Mouse (Mus musculus) adrenal gland, adult (tissue): ENCODE results near the gene H2-Ab1.

Source experiments
- DNase-seq, 2 experiments: peaks; one replicate each; pipeline ENCODE4 v3.0.0; 2022 to 2023; ENCODE audit warnings: low spot score in 1 of 2; ENCODE audit not compliant: inconsistent age in 2 of 2

Gene H2-Ab1

DNA sequence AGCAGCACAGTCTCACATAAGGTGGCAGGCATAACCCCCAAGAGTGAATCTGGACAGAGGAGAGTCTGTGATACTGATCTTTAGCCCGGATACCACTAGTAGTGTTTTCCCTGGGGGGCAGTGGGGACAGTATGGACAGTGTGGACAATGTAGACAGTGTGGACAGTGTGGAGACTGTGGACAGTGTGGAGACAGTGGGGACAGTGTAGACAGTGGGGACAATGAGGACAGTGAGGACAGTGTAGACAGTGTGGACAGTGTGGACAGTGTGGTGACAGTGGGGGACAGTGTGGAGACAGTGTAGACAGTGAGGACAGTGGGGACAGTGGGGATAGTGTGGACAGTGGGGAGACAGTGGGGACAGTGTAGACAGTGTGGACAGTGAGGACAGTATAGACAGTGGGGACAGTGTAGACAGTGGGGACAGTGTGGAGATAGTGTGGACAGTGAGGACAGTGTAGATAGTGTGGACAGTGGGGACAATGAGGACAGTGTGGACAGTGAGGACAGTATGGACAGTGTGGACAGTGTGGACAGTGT lies 23.1 kb downstream of the H2-Ab1 start:
- DNase-seq = no peak

DNA sequence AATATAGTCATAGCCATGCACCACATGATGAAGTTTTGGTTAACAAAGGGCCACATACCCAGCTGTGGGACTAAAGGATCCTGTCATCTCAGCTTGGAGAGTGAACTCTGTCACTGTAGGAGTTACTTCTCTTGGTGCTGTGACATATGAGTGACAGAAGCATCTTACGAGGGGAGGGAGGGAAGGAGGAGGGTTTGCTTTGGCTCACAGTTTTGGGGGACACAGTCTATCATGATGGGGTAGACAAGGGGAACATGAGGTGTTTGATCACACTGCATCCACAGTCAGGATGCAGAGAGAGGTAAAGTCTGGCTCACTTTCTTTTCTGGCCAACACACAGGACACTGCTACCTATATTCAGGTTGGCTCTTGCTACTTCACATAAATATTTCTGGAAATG lies 24.3 kb downstream of the H2-Ab1 start:
- no peak for DNase-seq

DNA sequence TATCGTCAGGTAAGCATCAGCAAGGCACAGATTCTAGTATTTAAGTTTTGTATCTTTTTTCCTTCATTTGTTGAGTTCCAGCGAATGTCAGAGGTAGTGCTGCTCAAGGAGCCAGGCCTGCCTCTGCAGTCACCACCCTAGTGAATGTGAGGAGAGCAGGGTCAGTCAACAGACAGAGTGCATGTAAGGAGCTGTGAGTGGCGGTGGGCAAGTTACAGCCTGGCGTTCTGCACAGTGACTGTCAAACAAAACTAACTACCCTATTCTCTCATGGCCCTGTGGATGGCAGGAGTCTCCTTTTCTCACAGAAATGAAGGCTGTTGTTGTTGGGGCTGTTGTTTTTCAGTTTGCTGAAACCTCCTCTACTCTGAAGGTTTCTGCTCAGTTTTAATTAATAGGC lies 27.9 kb downstream of the H2-Ab1 start:
- no peak for DNase-seq

DNA sequence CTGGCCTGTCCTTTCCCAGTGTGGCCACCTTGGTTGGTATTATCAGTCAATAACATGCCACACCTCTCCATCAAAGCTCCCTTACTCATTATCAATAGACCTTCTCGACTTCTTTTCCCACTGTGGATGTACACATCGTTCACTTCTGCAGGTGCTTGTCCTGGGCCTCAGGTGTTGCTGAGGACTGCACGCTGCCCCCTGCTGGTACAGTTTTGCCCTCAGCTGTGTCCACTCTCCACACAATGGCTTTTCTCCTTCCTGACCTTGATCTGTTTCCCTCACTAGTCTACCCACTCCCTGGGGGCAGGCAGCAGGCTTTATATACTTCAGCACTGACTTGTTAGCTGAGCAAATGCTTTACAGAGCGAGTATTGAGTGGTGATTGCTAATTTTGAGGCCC lies 28.4 kb downstream of the H2-Ab1 start:
- peak in 1 of 2 experiments; percentile 62 for DNase-seq

DNA sequence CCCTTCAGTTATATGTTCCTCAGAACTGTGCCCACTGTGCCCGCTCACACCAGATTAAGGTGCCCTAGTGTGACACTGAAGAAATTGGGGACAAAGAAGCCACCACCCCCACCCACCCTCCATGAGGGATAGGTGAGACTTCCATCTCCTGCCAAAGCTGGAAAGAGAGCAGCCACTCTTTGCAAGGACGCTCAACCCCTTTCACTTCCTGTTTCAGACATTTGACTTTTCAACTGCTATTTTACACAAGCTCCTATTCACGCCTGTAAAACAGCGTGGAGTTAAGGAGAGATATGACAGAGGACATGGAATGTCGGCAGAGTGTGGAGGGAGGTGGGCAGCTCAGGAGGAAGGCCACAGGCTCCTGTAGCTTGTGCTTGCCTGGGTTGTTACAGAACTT lies 29.0 kb downstream of the H2-Ab1 start:
- DNase-seq = no peak

DNA sequence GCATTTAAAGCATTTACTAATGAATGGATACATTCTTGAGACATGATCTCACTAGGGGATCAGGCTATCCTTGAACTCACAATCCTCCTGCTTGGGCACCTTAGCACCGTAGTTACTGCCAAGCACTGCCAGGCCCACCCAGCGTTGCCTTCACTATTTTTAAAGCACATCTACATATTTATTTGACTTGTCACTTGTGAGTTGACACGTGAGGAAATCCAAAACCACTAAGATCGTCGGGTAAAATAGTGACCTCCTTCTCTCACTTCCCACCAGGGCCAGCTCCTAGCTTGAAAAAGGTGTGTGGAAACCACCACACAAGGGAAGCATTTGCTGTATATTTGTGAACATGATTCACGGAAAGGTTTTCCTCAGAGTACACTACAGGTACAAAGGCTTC lies 29.5 kb downstream of the H2-Ab1 start:
- DNase-seq = peak in 1 of 2 experiments; percentile 22

DNA sequence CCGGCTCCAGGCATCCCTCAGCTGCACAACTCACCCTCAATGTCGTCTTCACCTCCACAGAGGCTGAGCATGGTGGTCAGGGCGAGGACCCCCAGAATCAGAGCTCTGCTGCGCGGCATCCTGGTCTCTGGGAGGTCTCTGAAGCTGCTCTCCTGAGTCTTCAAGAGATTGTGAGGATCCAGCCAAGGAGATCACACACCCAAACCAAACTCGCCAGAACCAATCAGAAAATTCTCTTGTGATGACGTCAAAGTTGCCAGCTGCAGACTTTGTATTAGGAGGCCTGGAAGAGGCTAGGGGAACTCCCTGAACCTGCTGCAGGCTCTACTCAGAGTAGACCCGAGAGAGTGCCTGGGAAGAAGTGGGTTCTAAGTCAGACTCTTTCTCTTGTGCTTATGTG lies 30.2 kb downstream of the H2-Ab1 start, which contains the start of gene H2-Aa:
Gene H2-Aa, minus strand, starts transcription at position 176 of the 400 bp plus-strand sequence.
- peak; percentile 87 to 97 for DNase-seq

DNA sequence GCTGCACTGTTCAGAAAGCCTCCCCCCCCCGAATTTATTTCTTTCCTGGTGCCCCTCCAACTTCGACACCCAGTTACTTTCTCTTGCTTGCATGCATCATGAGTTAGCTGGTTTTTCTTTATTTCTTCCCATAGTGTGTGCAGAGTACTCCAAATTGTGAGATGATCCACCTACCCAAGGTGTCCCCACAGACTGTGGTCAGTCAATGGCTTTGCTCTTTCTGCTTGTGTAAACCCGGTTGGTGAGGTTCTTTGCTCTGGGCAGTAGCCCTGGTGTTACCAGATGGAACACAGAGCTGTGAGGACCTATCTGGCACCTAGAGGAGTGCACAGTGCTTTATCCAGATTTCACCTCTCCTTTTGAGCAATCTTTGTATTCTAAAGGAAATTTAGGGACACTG lies 30.6 kb downstream of the H2-Ab1 start:
- no peak for DNase-seq

DNA sequence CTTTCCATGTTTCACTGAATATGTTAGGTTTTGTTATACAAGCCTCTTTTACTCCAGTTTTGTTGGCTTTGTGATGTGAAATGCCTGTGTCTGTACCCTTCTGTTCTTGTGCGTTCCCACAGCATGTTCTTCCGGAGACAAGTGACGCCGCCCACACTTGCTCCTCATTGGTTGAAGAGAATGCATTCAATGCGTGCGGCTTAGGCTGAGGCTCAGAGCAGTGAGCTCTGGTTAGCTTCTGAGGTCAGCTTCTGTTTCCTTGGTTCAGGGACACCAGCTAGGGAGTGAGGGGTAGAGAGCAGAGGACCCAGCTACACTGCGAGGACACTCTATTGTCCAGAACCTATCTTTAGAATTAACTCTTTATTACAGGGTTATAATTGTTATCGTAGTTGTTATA lies 34.1 kb downstream of the H2-Ab1 start:
- DNase-seq = peak; percentile 74 to 92

DNA sequence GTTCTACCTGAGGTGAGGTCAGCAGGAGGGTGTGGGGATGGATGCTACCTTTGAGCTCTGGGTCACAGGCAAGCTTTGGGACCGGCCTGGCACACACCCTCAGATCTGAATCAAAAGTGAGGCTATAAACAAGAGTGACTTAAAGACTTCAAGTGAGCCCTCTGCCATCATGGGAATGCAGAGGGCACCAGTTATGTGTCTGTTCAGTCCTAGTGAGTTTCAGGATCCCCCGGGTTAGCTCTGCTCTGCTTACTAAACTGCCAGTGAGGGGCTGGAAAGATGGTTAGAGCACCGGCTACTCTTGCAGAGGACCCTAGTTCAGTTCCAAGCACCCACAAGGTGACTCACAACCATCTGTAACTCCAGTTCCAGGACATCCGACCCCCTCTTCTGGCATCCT lies 35.1 kb downstream of the H2-Ab1 start:
- DNase-seq = no peak

DNA sequence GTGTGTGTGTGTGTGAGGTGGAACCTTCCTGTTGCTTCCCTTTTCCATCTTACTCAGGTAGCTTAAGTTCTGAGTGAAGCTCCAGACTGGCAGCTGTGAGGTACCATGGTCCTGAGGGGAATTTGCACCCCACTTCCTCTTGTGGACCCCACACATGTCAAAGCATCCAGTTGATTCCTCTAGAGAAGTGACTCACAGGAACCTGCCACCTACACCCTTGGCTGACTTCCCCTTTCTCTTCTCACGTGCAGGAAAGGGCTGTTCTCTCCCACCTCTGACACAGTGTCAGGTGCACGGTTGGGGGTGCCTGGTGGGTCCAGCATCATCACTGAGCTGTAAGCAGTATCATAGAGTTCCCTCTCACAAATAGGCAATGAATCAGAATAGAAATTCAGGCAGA lies 36.0 kb downstream of the H2-Ab1 start:
- DNase-seq = no peak

DNA sequence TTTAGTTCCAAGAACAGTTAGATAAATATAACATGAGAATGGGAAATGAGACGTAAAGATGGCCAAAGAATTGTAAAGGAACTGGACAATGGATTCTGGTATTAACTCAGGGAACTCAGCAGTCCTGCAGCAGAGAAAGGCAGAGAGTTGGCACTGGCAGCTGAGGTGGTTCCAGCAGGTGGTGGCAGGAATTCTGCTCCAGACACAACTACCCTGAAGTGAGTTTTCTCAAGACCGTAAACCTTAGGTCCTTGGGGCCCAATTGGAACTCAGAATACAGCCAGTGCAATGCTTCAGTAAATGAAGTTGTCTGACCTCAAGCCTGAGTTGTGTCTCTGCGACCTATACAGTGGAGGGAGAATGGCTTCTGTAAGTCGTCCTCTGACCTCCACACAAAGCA lies 36.8 kb downstream of the H2-Ab1 start:
- DNase-seq = no peak

DNA sequence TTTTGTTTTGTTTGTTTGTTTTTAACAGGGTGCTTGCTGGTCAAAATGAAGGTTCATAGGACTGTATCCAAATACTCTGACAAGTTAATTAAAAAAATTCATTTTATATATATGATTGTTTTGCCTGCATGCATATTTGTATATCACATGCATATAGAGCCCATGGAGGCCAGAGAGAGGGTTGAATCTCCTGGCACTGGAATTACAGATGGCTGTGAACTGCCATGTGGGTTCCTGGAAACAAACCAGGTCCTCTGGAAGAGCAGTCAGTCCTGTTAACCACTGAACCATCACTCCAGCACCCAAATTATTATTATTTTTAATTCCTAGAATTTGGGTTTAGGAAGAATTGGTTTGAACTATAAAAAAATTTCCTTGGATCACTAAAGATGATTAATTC lies 37.8 kb downstream of the H2-Ab1 start:
- DNase-seq = no peak

DNA sequence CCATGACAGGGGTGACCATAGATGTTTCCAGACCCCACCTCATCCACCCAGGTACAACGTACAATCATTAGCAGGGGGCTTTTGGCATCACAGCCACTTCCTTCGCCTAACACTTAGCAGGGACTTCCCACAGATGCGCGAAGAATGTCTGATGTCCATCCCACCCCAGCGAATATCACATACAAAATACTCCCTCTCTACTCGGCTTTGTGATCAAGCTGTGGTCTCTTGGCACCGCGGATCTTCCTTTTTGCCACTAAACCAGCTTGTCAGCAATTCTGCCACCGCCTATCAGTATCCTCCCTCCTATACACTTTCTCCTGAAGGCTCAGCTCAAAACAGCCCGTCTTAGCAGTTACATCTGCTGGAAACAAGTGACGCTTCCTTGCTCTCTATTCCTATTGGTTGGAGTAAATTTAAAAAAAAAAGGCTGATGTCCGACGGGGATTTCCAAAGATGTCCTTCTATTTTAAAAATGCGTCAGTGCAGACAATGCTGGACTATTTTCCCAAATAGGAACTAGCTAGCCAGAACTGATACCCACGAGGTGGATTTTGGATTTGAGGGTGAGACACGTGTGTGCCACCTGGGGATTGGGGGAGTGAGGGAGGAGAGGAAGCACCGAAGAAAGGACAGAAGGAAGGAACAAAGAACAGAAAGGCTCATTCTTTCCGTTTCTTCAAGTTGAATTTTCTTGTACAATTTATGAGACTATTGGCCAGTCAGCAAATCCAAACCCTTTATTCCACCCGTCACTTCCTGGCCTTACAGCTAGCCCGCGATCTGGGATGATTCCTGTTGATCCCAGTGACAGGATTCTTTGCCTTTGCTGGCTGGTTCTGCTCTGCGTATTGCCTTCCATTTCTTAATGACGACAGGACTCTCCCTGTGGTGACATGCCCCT lies 38.7 kb downstream of the H2-Ab1 start:
- DNase-seq = peak; percentile 38 to 95

DNA sequence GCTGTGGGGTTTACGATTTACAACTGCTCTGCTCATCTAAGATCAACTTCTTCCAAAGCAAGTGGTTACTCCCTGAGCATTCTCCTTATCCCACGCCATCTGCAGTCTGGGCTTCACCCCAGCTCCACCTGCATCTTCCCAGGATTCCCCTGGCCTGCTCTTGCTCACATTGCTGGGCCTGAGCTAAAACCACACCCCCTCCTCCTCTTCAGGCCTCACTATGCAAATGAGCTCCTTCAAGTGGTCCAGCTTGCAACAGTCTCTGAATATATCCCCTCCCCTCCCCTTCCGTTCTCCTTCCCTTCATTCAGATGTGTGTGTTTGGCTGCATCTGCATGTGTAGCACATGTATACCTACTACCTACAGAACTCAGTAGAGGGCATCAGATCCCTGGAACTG lies 41.9 kb downstream of the H2-Ab1 start:
- no peak for DNase-seq

DNA sequence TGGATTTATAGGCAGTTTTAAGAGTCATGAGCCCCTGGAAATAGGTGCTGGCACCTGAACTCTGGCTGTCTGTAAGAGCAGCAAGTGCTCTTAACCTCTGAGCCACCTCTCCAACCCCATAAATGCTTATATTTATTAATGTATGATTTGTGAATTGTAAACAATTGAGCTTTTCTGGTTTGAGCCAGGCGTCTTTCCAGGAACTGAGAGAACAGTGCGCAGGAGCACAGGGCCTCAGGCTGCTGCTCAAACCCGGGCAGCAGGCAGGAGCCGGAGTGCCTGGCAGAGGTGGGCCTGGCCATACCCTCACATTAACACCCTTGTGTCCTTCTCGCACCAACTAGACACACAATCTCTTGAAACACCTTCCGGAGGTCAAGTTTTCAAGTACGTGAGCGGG lies 42.6 kb downstream of the H2-Ab1 start:
- no peak for DNase-seq

DNA sequence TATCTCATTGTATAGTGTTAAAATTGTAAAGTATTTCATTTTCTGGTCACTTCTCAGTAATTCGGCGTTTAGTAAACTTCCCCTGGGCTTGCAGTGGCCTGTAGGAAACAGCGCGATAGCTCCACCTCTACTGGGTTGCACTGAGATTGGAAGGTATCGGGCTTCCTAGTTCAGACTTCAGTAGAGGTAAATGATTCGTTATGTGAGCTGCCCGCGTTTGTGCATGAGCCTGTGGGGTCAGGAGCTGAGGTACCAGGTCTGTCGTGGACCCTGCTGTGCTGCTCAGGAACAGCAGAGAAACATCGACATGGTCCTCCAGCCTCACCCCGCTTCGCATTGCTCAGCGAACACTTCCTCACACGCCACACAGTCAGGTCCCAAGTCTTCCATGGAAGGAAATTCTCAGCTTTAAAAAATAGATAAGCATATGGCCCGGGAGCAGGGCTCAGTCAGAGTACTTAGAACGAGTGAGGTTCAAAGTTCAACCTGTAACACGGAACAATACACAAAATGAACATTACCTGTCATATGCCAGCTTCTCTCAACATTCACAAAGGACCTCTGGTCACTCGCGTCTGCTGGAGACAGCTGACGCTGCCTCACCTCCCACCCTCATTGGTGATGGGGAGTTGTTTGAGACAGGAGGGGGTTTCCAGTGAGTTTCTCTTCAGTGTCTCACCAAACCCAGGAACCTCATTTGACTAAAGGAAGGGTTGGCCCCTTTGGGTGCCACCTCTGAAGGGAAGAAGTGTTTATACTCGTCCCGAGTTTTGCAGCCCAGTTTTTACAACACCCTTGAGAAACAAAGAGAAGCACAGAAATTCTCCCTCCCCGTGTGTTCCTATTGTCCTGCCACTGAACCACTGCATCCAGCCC lies 43.4 kb downstream of the H2-Ab1 start:
- DNase-seq = no peak

DNA sequence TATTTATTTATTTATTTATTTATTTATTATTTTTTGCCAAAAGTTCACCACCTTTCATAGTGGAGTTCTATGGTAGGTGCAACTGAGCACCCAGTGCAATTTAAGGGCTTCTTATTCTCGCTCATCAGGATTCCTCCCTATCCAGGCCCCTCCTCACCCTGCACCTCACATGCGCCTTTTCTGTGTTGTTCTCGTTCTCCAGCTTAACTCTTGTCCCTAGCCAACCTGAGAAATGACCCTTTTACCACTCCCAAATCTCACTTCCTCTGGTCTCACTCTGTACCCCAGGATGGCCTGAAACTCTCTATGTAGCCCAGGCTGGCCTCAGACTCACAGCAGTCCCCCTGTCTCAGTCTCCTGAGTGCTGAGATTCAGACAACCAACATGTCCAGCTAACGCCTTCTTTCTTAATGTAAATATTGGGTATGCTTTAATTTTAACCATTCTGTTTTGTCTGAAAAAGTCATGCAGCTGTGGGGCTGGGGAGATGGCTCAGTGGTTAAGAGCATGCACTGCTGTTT lies 44.2 kb downstream of the H2-Ab1 start:
- no peak for DNase-seq

DNA sequence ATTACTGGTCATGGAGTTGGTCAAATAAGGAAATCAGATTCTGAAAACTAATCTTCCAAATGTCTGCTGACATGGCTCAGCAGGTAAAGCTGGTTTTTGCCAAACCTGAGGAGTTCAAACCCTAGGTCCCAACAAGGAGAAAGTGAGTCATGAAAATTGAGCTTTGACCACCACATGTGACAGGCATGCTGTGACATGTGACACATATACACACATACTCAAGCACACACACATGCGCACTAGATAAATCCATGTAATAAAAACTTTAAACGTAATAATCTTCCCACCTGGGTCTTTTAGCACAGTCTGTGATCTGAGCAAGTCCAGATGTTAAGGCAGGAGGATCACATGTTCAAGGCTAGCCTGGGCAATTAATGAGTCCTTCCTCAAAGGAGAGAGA lies 46.3 kb downstream of the H2-Ab1 start:
- DNase-seq = no peak

DNA sequence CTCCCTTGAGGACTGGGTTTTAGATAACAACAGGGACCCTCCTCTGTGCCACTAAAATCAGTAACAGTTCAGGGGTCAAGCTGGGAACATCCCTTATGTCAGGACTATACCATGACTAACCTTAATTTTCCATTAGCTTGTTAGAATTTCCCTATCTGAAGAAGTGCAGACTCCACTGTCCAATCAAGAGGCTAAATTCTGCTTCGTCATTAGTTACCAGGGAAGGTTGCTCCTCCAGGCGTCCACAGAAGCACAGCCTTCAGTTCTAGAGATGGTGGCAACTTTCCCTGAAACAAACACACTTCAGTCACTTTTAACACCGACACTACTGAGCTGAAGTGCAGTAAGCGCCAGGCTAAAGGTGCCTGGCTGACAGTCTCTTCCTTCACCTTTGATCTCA lies 47.3 kb downstream of the H2-Ab1 start:
- DNase-seq = peak; percentile 72 to 95

DNA sequence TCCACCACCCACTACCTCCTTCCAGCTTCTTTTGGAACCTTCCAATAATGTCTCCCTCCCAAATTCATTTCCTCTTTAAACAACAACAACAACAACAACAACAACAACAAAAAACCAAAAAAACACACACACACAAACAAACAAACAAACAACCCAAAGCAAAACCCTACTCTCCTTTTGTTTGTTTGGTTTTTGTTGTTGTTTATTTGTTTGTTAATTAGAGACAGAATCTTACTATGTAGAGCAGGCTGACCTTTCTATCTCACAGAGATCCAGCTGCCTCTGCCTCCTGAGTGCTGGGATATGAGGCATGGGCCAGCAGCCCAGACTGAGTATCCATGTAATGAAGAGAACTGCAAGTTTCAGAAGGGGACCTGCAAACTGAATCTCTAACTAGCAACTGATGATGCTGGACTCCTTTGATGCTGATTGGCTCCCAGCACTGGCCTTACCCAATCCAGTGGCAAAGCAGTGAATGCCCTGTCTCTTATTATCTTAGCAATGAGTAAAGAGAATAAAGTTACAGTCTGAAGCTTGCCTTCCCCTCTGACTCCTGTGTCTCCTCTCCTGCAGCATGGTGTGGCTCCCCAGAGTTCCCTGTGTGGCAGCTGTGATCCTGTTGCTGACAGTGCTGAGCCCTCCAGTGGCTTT lies 48.0 kb downstream of the H2-Ab1 start, which contains the start of gene H2-Eb1:
Gene H2-Eb1, plus strand, starts transcription at position 488 of the 651 bp plus-strand sequence.
- DNase-seq = peak; percentile 88 to 96
